Mouse (Mus musculus): Measurements from ENCODE around the gene Polg. TPM values are rescaled to one million over a fixed set of nuclear protein-coding genes. Genes with fewer than 3 reads are reported as not detected.

The Polg gene
- polyA plus RNA-seq, 1 experiment, result 37.8 TPM

DNA sequence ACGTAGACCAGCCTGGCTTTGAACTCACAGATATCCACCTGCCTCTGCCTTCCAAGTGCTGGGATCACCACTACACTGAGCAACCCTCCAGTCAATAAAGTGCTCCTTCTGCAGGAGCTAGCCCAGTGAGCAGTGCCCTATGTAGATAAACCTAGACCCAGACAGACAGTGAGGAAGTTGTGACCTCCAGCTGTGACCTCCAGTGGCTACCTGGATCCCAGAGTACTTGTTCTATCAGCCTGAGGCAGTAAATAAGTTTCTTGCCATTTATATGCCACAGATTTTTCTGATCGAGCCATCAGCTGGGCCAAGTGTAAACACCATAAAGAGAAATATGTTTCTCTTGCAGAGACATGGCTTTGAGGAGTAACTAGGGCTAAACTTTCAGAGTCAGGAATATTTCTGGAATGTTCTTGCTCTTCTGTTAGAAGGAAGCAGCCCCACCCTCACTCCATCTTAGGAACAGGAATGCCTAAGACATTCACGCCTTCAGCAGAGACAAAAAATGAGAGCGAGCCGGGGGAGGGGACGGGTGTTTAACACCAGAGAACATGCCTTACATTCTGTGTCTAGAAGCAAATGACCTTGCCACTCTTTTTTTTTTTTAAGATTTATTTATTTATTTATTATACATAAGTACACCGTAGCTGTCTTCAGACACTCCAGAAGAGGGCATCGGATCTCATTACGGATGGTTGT is 7.5 kb upstream of the Polg start:
- no peaks in the 10 kb centered on the region for H3K79me3 ChIP-seq (ENCODE audit: low read depth)
- no peak for TF ChIP-seq MAX (IDR thresholded peaks at IDR 0.05)
- no peak for TF ChIP-seq MYOD1 (IDR thresholded peaks at IDR 0.05; ENCODE audit: control insufficient read depth, insufficient read length, low read depth)
- no peak for TF ChIP-seq CEBPB (IDR thresholded peaks at IDR 0.05; ENCODE audit: low read depth)
- H3K27me3 ChIP-seq (ENCODE audit: control insufficient read depth, insufficient read depth, insufficient read length), result peaks cover 3% of the 10 kb centered on the region
- no peaks in the 10 kb centered on the region for H3K36me3 ChIP-seq (ENCODE audit: control insufficient read depth, insufficient read depth)
- no peak overlapping the region for H3K4me3 ChIP-seq (ENCODE audit: insufficient read depth, poor library complexity, severe bottlenecking)
- H3ac ChIP-seq (ENCODE audit: control insufficient read depth, insufficient read length, low read depth), result no peak overlapping the region
- no peaks in the 10 kb centered on the region for H3K79me2 ChIP-seq (ENCODE audit: control insufficient read depth, insufficient read depth)

DNA sequence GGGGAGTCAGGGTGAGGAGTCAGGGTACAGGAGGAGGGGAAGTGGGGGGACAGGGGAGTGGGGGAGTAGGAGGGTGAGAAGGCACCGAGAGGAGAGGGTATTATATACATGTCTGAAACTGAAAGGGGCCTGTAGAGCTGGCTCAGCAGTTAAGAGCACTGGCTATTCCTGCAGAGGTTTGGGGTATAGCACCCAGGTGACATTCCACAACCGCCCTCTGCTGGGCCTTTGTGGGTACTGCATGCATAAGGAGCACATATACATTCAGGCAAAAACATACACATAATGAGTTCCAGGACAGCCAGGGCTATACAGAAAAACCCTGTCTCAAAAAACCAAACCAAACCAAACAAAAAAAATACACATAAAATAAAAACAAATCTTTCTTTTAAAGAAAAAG is 6.6 kb upstream of the Polg start:
- Histone ChIP-seq H3K27me3 (ENCODE audit: control insufficient read depth, insufficient read depth, insufficient read length) (peaks cover 3% of the 10 kb centered on the region), H3K79me3 (ENCODE audit: low read depth) (no peaks in the 10 kb centered on the region), H3K36me3 (ENCODE audit: control insufficient read depth, insufficient read depth) (no peaks in the 10 kb centered on the region), H3ac (ENCODE audit: control insufficient read depth, insufficient read length, low read depth) (no peak overlapping the region), H3K79me2 (ENCODE audit: control insufficient read depth, insufficient read depth) (no peaks in the 10 kb centered on the region), H3K4me3 (ENCODE audit: insufficient read depth, poor library complexity, severe bottlenecking) (no peak overlapping the region)
- no peak for TF ChIP-seq CEBPB (IDR thresholded peaks at IDR 0.05; ENCODE audit: low read depth)
- TF ChIP-seq CTCF (IDR thresholded peaks at IDR 0.05; ENCODE audit: control insufficient read depth, insufficient read depth, insufficient read length), result no peak
- no peak for TF ChIP-seq MYOD1 (IDR thresholded peaks at IDR 0.05; ENCODE audit: control insufficient read depth, insufficient read length, low read depth)
- TF ChIP-seq MYOG (IDR thresholded peaks at IDR 0.05; ENCODE audit: control insufficient read depth, extremely low read depth, insufficient read length), result no peak
- no peak for TF ChIP-seq MAX (IDR thresholded peaks at IDR 0.05)
- TF ChIP-seq FOSL1 (IDR thresholded peaks at IDR 0.05; ENCODE audit: insufficient read depth, low read length, poor library complexity, severe bottlenecking), result no peak
- TF ChIP-seq USF1 (IDR thresholded peaks at IDR 0.05; ENCODE audit: low read depth), result no peak

DNA sequence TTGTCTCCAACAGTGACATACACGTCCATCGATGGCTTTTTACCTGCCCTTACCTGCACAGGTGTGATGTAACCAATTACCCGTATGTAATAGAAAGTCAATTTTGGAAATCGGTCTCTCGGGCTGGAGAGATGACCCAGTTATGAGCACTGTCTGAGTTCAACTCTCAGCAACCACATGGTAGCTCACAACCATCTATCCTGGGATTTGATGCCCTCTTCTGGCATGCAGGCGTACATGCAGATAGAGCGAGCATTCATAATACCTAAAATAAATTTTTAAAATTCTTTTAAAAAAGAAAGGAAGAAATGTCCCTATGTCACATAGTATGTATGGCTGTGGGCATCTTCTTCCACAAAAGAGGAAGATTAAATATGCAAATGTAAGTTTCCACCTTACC is 5.3 kb upstream of the Polg start:
- no peak overlapping the region for H3K4me3 ChIP-seq (ENCODE audit: insufficient read depth, poor library complexity, severe bottlenecking)
- no peak overlapping the region for H3ac ChIP-seq (ENCODE audit: control insufficient read depth, insufficient read length, low read depth)
- TF ChIP-seq MYOG (IDR thresholded peaks at IDR 0.05; ENCODE audit: control insufficient read depth, extremely low read depth, insufficient read length), result no peak
- TF ChIP-seq CEBPB (IDR thresholded peaks at IDR 0.05; ENCODE audit: low read depth), result no peak
- no peak for TF ChIP-seq USF1 (IDR thresholded peaks at IDR 0.05; ENCODE audit: low read depth)
- TF ChIP-seq MAX (IDR thresholded peaks at IDR 0.05), result no peak
- no peak for TF ChIP-seq FOSL1 (IDR thresholded peaks at IDR 0.05; ENCODE audit: insufficient read depth, low read length, poor library complexity, severe bottlenecking)
- no peak for TF ChIP-seq MYOD1 (IDR thresholded peaks at IDR 0.05; ENCODE audit: control insufficient read depth, insufficient read length, low read depth)
- no peak for TF ChIP-seq CTCF (IDR thresholded peaks at IDR 0.05; ENCODE audit: control insufficient read depth, insufficient read depth, insufficient read length)
- no peaks in the 10 kb centered on the region for H3K79me3 ChIP-seq (ENCODE audit: low read depth)
- H3K79me2 ChIP-seq (ENCODE audit: control insufficient read depth, insufficient read depth), result no peaks in the 10 kb centered on the region
- H3K36me3 ChIP-seq (ENCODE audit: control insufficient read depth, insufficient read depth), result no peaks in the 10 kb centered on the region
- H3K27me3 ChIP-seq (ENCODE audit: control insufficient read depth, insufficient read depth, insufficient read length), result no peaks in the 10 kb centered on the region

DNA sequence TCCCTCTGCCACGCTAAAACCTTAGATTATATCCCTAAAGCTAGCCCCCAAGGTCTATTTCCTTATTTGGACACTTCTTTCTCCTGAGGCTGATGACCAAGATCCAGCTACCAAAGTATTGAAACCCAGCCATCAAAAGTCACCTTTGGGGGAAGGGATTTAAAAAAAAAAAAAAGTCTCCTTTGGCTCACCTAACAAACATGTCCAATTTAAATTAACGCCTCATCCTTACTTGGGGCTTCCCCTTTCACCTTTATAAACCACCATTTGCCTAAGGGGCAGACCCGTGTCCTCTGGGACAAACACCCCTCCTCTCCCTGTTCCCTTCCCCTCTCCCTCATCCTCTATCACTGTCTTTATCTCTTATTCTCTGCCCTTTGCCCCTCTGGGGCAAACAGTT is 4.6 kb upstream of the Polg start:
- Histone ChIP-seq H3K27me3 (ENCODE audit: control insufficient read depth, insufficient read depth, insufficient read length) (no peaks in the 10 kb centered on the region), H3K36me3 (ENCODE audit: control insufficient read depth, insufficient read depth) (no peaks in the 10 kb centered on the region), H3K79me3 (ENCODE audit: low read depth) (no peaks in the 10 kb centered on the region), H3K4me3 (ENCODE audit: insufficient read depth, poor library complexity, severe bottlenecking) (no peak overlapping the region), H3ac (ENCODE audit: control insufficient read depth, insufficient read length, low read depth) (no peak overlapping the region), H3K79me2 (ENCODE audit: control insufficient read depth, insufficient read depth) (no peaks in the 10 kb centered on the region)
- TF ChIP-seq MAX (IDR thresholded peaks at IDR 0.05) (no peak), USF1 (IDR thresholded peaks at IDR 0.05; ENCODE audit: low read depth) (no peak), FOSL1 (IDR thresholded peaks at IDR 0.05; ENCODE audit: insufficient read depth, low read length, poor library complexity, severe bottlenecking) (no peak), MYOD1 (IDR thresholded peaks at IDR 0.05; ENCODE audit: control insufficient read depth, insufficient read length, low read depth) (no peak), CEBPB (IDR thresholded peaks at IDR 0.05; ENCODE audit: low read depth) (no peak), MYOG (IDR thresholded peaks at IDR 0.05; ENCODE audit: control insufficient read depth, extremely low read depth, insufficient read length) (no peak), CTCF (IDR thresholded peaks at IDR 0.05; ENCODE audit: control insufficient read depth, insufficient read depth, insufficient read length) (no peak)

DNA sequence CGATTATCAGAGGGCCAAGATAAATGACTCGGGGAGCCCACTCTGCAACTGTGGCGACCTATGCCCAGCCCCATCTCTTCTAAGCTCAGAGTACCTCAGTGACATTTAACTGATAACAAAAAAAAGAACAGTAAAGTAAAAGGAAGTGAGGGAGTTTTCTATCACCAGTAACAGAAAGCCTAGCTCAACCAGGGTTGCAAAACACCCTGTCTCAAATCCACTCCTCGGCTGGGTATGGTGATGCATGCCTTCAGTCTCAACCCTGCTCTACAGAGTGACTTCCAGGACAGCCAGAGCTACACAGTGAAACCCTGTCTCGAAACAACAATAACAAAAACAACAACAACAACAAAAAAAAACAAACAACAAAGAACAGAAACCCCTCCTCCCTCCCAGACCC is 3.6 kb upstream of the Polg start:
- TF ChIP-seq MYOD1 (IDR thresholded peaks at IDR 0.05; ENCODE audit: control insufficient read depth, insufficient read length, low read depth) (no peak), CTCF (IDR thresholded peaks at IDR 0.05; ENCODE audit: control insufficient read depth, insufficient read depth, insufficient read length) (no peak), FOSL1 (IDR thresholded peaks at IDR 0.05; ENCODE audit: insufficient read depth, low read length, poor library complexity, severe bottlenecking) (no peak), MAX (IDR thresholded peaks at IDR 0.05) (no peak), CEBPB (IDR thresholded peaks at IDR 0.05; ENCODE audit: low read depth) (no peak), MYOG (IDR thresholded peaks at IDR 0.05; ENCODE audit: control insufficient read depth, extremely low read depth, insufficient read length) (no peak), USF1 (IDR thresholded peaks at IDR 0.05; ENCODE audit: low read depth) (no peak)
- Histone ChIP-seq H3K79me3 (ENCODE audit: low read depth) (peaks cover 6% of the 10 kb centered on the region), H3K36me3 (ENCODE audit: control insufficient read depth, insufficient read depth) (no peaks in the 10 kb centered on the region), H3K27me3 (ENCODE audit: control insufficient read depth, insufficient read depth, insufficient read length) (no peaks in the 10 kb centered on the region), H3ac (ENCODE audit: control insufficient read depth, insufficient read length, low read depth) (no peak overlapping the region), H3K79me2 (ENCODE audit: control insufficient read depth, insufficient read depth) (peaks cover 8% of the 10 kb centered on the region), H3K4me3 (ENCODE audit: insufficient read depth, poor library complexity, severe bottlenecking) (no peak overlapping the region)

DNA sequence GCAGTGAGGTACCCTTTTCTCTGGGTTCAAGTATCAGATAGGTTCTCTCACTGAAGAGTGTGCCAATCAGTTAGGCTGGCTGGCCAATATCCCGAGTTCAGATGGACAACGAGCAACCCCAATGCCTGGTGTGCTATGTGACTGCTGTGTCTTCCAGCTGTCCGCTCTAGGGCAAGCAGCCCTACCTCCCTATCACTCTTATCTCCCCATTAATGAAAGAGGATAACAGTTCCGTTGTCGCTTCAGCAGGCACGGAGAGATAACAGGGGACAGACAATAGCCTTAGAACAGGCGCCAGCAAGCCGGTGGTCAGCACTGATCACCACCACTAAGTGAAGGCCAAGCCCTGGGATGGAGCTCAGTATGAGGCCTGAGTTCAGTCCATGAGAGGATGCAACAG is 2.8 kb upstream of the Polg start:
- no peak overlapping the region for H3ac ChIP-seq (ENCODE audit: control insufficient read depth, insufficient read length, low read depth)
- H3K79me2 ChIP-seq (ENCODE audit: control insufficient read depth, insufficient read depth), result peaks cover 16% of the 10 kb centered on the region
- peaks cover 5% of the 10 kb centered on the region for H3K36me3 ChIP-seq (ENCODE audit: control insufficient read depth, insufficient read depth)
- TF ChIP-seq MYOD1 (IDR thresholded peaks at IDR 0.05; ENCODE audit: control insufficient read depth, insufficient read length, low read depth) (no peak), USF1 (IDR thresholded peaks at IDR 0.05; ENCODE audit: low read depth) (no peak), MAX (IDR thresholded peaks at IDR 0.05) (no peak), MYOG (IDR thresholded peaks at IDR 0.05; ENCODE audit: control insufficient read depth, extremely low read depth, insufficient read length) (no peak), FOSL1 (IDR thresholded peaks at IDR 0.05; ENCODE audit: insufficient read depth, low read length, poor library complexity, severe bottlenecking) (no peak), CTCF (IDR thresholded peaks at IDR 0.05; ENCODE audit: control insufficient read depth, insufficient read depth, insufficient read length) (no peak), CEBPB (IDR thresholded peaks at IDR 0.05; ENCODE audit: low read depth) (no peak)
- H3K4me3 ChIP-seq (ENCODE audit: insufficient read depth, poor library complexity, severe bottlenecking), result no peak overlapping the region
- peaks cover 11% of the 10 kb centered on the region for H3K79me3 ChIP-seq (ENCODE audit: low read depth)
- H3K27me3 ChIP-seq (ENCODE audit: control insufficient read depth, insufficient read depth, insufficient read length), result no peaks in the 10 kb centered on the region
